Mouse (Mus musculus): ENCODE data around the gene Hoxd10.

Hoxd10 gene

GRCm38 (mm10) chr2:74696442-74697335 lies 5.0 kb downstream of the Hoxd10 start:
- DNase-seq = no peak

- DNase-seq = no peak
Observed at GRCm38 (mm10) chr2:74697567-74698121, 5.9 kb downstream of the Hoxd10 start, which contains the start of gene Hoxd9. Gene Hoxd9, plus strand, starts transcription at chr2:74697727.

GRCm38 (mm10) chr2:74698201-74699052 lies 6.7 kb downstream of the Hoxd10 start:
- no peak for DNase-seq

- no peak for DNase-seq
Observed at GRCm38 (mm10) chr2:74699053-74699430, 7.3 kb downstream of the Hoxd10 start.

- no peak for DNase-seq
Observed at GRCm38 (mm10) chr2:74699664-74700545, 8.2 kb downstream of the Hoxd10 start.

- DNase-seq = no peak
Observed at GRCm38 (mm10) chr2:74700546-74701112, 8.9 kb downstream of the Hoxd10 start.

- DNase-seq = no peak
Observed at GRCm38 (mm10) chr2:74701949-74702819, 10.5 kb downstream of the Hoxd10 start.

GRCm38 (mm10) chr2:74702820-74703219 lies 11.1 kb downstream of the Hoxd10 start:
- no peak for DNase-seq

GRCm38 (mm10) chr2:74703317-74703716 lies 11.6 kb downstream of the Hoxd10 start:
- DNase-seq = no peak

- no peak for DNase-seq
Observed at GRCm38 (mm10) chr2:74703720-74704392, 12.1 kb downstream of the Hoxd10 start.

- no peak for DNase-seq
Observed at GRCm38 (mm10) chr2:74704393-74704998, 12.8 kb downstream of the Hoxd10 start, which contains the start of gene Hoxd8. Gene Hoxd8, plus strand, starts transcription at chr2:74704615.

- DNase-seq = no peak
Observed at GRCm38 (mm10) chr2:74704999-74705466, 13.3 kb downstream of the Hoxd10 start.

GRCm38 (mm10) chr2:74705467-74706089 lies 13.9 kb downstream of the Hoxd10 start:
- DNase-seq = no peak

GRCm38 (mm10) chr2:74706393-74706960 lies 14.8 kb downstream of the Hoxd10 start:
- DNase-seq = no peak

- no peak for DNase-seq
Observed at GRCm38 (mm10) chr2:74707599-74707998, 15.9 kb downstream of the Hoxd10 start.

GRCm38 (mm10) chr2:74708676-74709075 lies 17.0 kb downstream of the Hoxd10 start:
- DNase-seq = no peak

- DNase-seq = no peak
Observed at GRCm38 (mm10) chr2:74709465-74710419, 18.0 kb downstream of the Hoxd10 start.
